Mouse (Mus musculus): ENCODE results near the gene Retreg1.

The Retreg1 gene

DNA sequence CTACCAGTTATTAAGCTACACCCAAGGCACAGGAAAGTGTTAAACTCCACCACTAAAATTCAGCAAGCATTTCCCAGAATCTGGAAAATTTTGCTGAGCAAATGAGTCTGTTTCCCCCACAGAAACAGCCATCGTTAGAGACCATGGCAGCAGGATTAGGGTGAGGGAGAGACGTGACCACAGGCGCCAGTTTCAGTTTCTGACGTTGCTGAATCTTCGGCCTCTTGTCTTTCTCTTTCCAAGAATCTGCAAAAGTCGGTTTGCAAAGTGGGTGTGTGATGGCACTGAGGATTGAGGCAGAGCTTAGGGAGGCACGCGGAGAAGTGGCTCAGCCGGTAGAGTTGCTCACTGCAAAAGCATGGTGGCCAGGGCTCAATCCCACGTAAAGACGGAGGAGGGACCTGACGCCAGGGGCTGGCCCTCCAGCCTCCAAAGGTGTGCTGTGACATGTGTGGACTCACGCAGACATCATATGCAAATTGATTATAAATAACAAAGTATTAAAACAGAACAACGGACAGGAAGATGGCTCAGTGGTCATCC, 41.5 kb downstream of the Retreg1 start:
- DNase-seq, result no peak

DNA sequence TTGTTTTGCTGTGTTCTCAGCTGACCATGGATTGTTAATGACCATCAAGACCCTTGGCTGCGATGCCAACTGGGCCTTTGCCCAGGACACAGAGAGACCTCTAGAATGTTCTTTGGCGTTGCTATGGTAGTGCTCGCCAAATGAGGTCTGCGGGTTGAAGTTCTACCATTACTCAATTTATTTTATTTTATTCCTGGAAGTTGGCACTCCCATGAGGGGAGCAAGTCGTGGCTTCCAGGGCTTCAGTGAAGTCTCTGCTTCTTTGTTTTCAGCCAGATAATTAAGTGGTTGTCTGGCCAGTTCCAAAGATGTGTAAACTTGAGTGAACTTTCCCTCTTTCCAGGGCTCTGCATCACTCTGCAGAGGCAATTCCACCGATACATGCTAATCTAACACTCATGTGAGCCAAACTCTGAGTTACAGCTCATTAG, 43.6 kb downstream of the Retreg1 start:
- no peak for DNase-seq

DNA sequence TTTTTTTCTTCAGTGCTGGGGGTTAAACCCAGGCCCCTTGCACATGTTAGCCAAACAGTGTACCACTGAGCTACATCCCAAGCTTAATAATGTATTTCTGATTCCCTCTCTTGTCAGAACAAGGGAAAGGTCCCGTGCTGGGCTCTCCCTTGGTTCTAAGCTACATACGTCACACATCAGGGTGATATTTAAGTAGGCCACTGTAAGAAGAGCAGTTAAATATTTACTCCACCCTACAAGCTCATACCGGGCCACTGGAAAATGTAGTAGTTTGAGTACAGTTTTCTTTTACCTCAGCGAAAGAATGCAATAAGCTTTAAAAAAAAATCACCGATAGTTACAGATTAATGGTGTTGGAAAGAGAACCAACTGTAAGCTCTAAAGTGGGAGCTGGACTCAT, 46.9 kb downstream of the Retreg1 start:
- DNase-seq, result no peak

DNA sequence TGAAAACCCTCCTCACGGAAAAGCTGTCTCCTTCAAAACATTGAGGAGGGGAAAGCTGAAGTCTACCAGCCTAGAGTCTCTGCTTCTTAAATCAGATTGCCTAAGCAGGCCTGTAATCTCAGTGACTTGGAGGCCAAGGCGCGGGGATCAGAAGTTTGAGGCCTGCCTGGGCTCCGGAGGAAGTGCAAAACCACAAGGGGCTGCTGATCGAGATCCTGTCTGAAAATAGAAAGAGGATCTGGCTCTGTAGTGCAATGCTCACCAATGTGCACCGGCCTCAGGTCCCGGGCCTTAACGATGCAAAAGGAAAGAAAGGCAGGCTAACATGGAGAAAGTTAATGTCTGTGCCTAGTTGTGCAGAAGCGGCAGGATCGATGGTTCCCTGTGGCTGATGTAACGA, 48.6 kb downstream of the Retreg1 start:
- peak; percentile 65 to 77 for DNase-seq

DNA sequence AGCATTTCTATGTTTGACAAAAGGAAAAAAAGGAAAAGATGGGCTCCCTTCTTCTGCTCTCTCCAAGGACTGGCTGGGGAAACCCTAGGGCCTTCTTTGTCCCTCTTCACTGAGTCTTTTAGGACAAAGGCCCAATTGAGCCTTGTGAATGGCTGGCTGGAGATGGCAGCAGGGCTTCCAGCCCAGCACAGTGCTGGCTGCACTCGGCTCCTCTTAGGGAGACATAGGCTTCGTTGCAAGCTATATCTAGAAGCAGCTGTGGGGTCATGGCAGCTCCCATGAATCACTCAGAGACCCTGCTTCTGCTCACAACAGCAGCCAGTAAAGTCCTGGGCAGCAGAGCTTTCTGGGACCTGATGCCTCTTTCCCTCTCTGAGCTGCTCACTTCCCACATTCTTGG, 50.3 kb downstream of the Retreg1 start:
- no peak for DNase-seq

DNA sequence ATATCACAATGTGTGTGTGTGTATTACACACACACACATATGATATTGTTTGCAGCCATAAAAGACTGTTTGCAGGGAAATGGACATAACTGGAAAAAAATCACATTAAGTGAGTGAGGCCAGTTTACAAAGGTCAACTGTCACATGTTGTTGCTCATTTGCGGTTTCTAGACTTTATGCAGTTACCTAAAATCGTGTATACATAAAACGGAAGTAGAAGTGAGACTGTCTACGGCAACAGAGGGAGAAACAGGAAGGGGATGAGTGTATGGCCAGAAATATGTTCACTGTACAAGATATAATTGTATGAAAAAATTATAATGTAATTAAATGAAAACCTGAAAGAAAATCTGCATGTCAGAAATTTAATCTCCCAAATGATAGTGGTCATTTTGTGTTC, 53.8 kb downstream of the Retreg1 start:
- no peak for DNase-seq

DNA sequence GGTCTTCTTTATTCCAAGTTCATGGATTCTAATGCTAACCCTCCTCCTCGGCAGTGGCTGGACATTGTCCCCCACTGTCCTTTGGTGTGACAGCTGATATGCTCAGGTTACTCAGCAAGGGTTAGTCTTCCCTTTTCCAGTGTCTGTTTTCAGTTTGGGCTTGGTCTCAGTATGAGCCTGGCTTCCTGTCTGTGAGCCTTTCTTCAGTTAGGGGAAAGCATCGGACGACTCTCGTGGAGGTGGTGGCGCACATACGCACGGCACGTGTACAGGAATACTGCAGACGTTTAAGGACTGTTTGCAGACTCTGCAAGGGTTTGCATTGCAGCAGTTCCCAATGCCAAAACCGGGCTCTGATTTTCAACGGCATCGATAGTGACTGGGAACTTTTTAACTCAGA, 54.6 kb downstream of the Retreg1 start:
- peak; percentile 23 to 33 for DNase-seq

DNA sequence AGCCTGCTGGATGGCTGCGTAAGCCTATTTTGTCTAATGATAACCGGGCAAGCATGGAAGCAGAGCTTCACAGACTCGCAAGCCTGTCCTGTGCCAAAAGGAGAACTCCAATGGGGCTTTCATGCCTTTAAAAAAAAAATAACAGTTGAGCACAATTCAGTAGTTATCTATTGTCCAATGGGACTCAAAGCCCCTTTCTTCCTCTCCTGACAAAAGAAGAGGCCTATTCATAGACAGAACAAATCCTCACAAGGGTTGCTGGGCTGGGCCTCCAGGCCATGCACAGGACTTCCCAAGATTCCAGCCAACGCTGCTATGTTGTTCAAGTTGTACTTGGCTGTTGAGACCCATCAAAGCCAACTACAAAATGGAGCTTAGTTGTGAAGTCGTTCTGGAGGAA, 56.0 kb downstream of the Retreg1 start:
- no peak for DNase-seq

DNA sequence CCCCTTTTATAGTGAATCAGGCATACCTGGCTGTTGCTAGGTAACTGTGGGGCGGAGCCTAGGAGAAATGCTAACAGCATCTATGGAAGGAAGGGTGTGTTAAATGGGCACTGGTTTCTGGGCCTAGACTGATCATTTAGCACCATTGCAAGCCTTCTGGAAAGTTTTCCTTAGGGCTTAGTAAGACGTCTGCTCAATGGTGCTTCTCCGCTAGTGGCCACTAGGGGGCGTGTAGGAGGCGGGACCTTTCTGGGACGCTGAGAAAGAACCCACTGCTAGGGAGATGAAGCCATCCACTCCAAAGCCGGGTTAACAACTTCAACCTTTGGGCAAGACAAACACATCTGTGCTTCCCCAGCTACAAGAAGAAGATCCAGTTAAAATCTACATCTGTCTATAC, 57.6 kb downstream of the Retreg1 start:
- peak; percentile 70 to 74 for DNase-seq

DNA sequence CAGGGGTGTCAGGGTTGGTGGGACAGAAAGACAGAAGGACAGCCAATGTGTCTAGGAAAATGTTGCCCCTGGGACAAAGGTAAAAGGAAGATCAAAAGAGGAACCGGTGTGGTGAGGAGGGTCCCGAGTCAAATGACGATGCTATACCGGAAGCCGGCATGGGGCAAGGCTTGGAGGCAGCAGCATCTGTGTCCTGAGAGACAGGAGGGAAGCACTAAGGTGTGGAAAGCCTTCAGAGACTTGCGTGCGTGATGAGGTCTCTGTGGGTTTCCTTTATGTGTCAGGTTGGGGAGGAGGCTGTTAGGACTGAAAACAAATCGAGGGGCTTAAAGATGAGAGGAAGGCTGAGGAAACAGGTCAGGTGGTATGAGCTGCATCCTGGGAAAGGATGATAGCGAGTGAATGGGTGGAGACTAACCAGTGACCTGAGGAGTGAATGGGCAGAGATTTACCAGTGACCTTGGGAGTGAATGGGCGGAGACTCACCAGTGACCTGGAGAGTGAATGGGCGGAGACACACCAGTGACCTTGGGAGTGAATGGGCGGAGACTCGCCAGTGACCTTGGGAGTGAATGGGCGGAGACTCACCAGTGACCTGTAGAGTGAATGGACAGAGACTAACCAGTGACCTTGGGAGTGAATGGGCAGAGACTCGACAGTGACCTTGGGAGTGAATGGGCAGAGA, 60.1 kb downstream of the Retreg1 start:
- peak in 1 of 2 experiments; percentile 22 for DNase-seq

DNA sequence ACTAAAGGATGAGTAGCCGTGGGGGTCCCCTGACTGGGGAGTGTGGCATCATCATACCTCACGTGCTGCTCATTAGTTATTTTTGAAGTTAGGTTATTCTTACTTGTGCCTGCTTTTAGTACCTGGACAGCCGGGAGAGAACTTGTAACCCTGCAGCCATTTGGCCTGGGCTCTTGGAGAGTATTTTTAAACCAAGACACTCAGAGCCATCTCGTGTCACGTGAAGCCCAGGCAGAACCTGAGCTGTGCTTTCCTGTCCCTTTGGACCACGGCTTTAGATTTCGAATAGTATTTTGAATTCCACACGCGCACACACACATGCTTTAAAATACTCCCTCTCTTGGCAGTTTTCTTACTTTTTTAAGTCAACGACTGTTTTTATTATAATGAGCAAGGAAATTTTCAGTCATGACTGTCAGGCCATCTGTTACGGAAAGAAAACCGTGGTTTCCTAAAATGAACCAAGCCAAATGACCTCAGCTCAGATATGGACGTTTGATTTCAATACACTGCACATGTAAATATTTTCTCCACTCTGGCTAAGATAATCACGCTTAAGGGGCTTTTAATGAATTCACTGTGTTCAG, 61.5 kb downstream of the Retreg1 start:
- no peak for DNase-seq

DNA sequence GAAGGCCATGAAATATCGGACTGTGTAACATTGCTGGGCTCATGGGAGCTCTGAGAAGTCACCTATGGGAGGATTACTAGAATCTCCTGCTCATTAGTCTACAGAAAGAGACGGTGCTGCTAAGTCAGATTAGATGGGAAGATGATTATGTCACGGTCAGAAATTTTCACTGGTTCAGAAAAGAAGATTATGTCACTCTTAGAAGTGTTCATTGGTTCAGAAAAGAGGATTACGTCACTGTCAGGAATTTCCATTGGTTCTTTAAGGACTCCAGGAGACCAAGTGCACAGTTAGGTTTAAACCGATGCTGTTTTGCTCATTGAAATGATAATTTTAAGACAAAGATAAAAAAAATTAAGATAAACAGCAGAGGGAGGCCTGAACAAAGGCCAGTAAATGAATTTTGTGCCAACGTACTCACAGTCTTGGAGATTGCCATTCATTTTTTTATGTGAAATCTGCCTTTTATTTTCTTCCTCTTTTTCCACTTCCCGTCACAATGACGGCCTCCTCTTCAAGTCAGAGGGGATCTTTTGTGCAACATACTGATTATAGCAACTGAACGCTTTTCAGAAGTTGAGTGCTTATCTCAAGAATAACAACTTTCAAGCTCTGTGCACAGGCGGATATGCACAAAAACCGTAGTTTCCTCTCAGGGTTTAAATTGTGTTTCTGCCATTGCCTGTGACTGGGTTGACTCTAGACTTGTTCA, 67.0 kb downstream of the Retreg1 start:
- no peak for DNase-seq

DNA sequence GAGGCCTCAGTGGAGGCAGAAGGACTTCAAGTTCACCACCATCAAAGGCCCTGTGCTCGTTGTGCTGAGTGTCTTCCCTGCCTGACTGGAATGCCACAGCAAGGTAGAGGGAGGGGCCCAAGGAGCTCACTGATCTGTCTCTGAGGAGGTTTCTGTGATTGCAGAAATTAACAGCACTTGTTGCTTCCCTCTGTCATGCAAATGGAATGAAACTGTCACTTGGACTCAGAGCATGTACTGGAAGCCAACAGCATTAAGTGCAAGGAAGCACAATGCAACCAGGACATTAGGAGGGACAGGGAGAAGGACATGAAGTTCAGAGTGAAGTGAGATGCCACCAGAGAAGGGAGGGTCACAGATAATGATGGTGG, 67.5 kb downstream of the Retreg1 start:
- peak in 1 of 2 experiments; percentile 6 for DNase-seq

DNA sequence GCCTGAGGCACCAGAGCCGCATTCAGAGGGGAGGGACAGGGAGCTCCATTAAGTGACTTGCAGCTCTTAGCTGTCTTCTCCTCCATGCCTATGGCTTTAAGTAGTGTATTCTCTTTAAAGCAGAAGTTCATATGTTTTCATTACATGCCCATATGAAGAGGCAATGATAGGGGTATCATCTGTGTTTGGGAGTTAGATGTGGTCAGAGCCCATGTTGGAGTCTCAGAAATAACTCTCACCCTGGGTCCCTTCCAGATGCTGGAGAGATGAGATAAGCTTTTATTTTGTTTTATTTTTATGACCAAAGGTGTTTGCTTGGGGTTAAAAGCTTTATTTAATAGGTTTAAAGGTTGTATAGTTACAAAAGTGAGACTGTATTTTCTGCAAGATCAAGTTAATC, 67.9 kb downstream of the Retreg1 start:
- no peak for DNase-seq

DNA sequence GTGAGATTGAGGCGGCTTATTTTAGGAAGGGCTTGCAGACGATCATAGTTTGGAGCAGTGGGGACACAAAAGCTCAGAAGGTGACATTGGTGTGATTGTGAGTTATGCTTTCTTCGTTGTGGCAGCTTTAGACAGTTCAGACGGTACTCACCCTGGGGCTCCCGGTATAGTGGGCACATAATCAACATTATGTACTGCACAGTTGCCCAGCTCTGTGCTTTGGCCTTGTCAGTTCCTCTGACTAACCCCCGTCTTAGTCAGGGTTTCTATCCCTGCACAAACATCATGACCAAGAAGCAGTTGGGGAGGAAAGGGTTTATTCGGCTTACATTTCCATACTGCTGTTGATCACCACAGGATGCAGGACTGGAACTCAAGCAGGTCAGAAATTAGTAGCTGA, 69.9 kb downstream of the Retreg1 start:
- no peak for DNase-seq

DNA sequence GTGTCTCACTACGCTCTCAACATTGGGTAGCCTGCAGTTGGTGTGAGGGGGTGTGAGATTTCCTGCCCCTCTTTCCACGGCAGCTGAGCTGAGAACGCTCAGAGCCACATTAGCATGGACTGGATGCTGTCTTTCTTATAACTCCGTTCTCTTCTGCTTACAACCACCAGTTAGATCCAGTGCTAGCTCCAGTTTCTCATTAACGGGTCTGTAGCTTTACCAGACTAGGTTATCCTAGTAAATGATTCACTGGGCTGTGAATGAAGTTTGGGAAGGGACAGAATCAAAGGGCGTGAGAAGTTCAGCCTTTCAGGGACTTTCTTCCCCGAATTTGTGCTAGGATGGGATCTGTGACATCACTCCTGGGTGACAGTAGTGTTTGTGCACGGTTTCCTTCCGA, 70.7 kb downstream of the Retreg1 start:
- DNase-seq, result no peak

DNA sequence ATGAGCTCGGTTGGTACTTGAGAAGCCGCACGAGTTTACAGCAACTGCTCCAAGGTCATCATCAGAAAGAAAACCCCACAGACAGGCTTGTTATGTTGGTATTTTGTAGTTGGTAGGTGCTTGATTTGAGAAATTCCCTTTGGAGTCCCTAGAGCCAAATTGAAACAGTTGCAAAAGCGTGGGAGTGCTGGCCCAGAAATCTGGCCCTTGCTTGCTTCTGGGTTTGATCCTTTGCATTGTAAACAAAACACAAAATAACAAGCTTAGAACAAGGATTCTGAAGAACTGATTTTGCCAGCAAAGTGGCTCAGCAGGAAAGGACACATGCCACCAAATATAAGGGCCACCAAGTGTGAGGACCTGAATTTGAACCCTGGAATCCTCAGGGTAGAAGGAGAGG, 71.2 kb downstream of the Retreg1 start:
- no peak for DNase-seq

DNA sequence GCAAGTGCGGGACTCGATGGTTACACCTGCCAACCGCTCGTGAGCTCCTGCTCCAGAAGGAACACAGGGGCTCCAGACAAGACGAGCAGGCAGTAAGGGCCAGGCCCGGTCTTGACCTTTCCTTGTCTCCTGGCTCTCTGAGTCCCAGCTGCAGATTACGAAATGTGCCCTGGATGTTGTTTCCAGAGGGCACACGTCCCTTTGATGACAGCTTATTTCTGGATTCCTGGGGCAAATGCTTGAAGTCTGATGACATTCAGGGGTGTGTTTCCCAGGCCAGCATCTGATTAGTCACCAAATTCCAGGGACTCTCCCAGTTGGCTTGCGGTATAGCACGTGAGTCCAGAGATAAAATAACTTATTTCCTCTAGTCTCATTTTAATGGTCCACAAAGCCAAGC, 72.0 kb downstream of the Retreg1 start:
- no peak for DNase-seq

DNA sequence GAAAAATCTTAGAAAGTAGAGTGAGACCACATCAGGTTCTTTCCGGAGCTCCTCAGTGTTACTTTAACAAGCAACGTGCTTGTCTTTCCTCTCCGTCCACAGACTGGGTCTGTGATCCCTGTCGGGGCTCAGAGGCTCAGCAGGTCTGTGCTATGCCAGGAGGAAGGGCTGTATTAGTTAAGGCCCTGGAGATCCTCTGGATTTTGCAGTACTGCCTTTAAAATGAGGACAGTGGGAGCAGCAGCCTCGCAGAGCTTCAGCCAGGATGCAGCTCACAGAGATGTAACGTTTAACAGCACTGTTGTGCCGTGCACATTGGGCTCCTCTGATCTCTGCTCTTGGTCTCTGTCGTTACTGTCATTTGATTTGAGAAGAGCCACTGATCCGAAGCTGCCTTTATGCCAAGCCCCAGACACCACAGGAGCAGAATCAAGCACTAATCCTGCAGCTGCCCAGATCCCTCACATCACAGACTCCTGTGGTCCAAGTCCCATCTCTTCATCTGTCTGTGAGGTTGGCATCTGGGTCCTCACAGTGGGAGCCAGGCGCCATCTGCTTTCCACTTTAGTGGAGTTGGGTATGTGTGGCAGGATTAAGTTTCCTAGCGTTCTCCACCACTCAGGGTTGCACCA, 72.7 kb downstream of the Retreg1 start:
- no peak for DNase-seq

DNA sequence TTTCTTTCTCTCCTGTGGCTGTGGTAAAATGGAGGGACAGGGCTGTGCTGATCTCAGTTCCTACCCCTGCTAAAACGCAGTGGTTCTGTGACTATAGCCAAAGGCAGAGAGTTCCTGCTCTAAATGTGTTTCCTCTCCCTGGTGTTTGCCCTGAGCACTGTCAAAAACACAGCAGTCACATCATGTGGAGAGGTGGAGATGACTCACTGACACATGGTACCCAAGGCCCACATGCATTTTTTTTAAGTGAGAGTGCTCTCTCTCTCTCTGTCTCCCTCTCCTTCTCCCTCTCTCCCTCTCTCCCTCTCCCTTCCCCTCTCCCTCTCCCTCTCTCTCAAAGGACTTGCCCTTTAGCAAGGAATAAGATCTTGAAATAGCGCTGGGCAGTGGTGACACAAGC, 73.3 kb downstream of the Retreg1 start:
- DNase-seq, result no peak

DNA sequence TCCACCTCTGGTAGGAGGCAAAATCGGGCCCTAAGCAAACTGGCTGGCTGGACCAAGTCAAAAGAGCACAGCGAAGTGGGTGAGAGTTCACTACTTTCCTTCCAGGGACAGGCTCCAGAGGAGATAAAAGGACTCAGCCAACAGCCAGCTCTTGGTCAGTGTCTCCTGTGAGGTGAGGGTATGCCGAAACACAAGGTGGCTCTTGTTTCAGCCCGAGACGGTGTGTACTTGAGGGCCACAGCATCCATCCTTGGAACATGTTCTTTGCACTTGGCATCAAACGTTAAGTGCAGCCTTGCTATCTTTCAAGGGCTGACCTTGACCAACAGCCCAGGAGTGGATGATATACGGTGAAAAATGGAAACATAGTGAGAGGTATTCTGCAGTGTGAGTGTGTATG, 75.7 kb downstream of the Retreg1 start:
- no peak for DNase-seq

DNA sequence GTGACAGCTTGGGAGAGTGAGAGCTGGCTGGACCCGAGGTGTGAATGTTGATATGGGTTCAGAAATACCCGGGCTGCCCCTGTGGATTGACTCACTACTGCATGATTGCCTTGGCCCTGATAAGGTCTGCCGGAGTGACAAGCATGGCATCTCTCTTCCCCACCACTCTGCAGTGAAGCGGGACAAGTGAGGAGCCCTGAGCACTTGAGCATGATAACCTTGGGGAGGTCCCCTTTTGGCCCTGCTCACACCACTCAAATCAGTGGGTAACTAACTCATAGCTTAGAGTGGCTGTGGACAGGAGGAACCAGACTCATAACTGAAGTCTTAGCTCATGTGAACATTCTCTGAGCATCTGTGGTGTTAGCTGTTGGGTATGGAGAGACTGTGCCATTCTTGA, 77.0 kb downstream of the Retreg1 start:
- no peak for DNase-seq

DNA sequence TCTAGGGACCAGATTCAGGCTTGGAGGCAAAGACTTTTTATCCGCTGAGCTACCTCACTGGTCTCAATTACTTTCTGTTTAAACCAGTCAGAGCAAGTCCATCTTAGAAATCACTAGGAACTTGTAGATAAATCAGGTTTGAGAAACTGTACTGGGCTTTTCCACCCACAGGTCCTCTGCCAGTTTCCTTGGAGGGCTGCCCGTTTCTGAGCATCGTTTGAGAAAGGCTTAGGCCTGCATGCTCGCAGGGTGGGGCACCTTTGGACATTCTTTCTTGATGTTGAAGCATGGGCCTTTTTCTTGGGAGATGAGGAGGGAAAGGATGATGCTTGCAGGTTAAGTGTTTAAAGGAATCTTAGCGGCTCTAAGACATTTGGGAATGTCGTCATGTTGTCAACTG, 77.9 kb downstream of the Retreg1 start:
- no peak for DNase-seq

DNA sequence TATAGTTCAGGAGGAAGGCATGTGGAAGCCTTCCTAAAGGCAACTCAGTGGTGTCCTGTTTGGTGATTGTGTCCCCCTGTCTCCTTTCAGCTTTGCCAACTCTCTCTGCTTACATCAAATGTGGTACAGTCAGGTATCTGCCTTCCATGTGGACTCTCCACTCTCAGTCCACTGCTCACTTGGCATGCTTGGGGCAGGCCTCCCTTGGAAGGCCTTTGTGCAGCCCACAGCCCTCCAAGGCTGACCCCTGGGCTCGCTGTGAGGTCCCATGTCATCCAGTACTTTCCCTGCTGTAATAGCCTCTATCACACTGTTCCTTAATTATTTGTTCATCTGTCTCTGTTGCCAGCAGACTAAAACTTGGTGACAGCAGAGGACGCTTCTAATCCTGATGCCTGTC, 79.0 kb downstream of the Retreg1 start:
- no peak for DNase-seq
